Mouse (Mus musculus) forebrain, embryonic 11.5 days (tissue): ENCODE measurements around the gene Zfp618. TPM values are rescaled to one million over a fixed set of nuclear protein-coding genes. Genes with fewer than 3 reads are reported as not detected.

Experiments used
- ATAC-seq: fragments of 200-750 bp; cut with Nextera tagmentation; replicated peaks from 2 replicates; pipeline ENCODE4 v1.8.0; 2017; ENCODE audit warnings: moderate TSS enrichment; ENCODE audit not compliant: low FRiP score
- DNase-seq: peaks from one replicate; pipeline ENCODE4 v3.0.0-alpha.2; 2017; ENCODE audit warnings: low spot score
- H3K27ac ChIP-seq: fragments of 300-500 bp; sonication (generic); 2 replicates; pipeline ENCODE4 v1.5.1; 2014; ENCODE audit warnings: low read depth, low read length
- H3K27me3 ChIP-seq: fragments of 300-500 bp; sonication (generic); 2 replicates; pipeline ENCODE4 v1.6.1; 2014; ENCODE audit warnings: mild to moderate bottlenecking, low read length, mixed read lengths; ENCODE audit not compliant: control insufficient read depth, insufficient read depth
- H3K36me3 ChIP-seq: fragments of 300-500 bp; sonication (generic); 2 replicates; pipeline ENCODE4 v1.6.1; 2014; ENCODE audit warnings: mild to moderate bottlenecking, low read length, moderate library complexity, mixed read lengths; ENCODE audit not compliant: control insufficient read depth, insufficient read depth
- H3K4me1 ChIP-seq: fragments of 300-500 bp; sonication (generic); replicated peaks from 2 replicates; pipeline ENCODE4 v1.6.1; 2014; ENCODE audit warnings: low read length, mixed read lengths; ENCODE audit not compliant: control insufficient read depth, insufficient read depth
- H3K4me2 ChIP-seq: fragments of 300-500 bp; sonication (generic); 2 replicates; pipeline ENCODE4 v1.6.1; 2014; ENCODE audit warnings: low read depth, mild to moderate bottlenecking, low read length, moderate library complexity, mixed read lengths; ENCODE audit not compliant: severe bottlenecking
- H3K4me3 ChIP-seq: fragments of 300-500 bp; sonication (generic); 2 replicates; pipeline ENCODE4 v1.5.1; 2014; ENCODE audit warnings: low read depth, low read length
- H3K9ac ChIP-seq: fragments of 300-500 bp; sonication (generic); 2 replicates; pipeline ENCODE4 v1.6.1; 2014; ENCODE audit warnings: low read length
- H3K9me3 ChIP-seq: fragments of 300-500 bp; sonication (generic); 2 replicates; pipeline ENCODE4 v1.6.1; 2016; ENCODE audit warnings: low read length, mixed read lengths; ENCODE audit not compliant: control insufficient read depth
- WGBS: fragments of 180-500 bp; shearing (Covaris S2); extraction: QIAGEN DNeasy Blood & Tissue Kit; methylation state at CpG from one replicate; pipeline ENCODE4 v1.1.7; 2014; 5-methylcytosine and 5-hydroxymethylcytosine counted together
- polyA plus RNA-seq: library from polyadenylated mRNA; unstranded; fragments of >200 nt; fragmentation: Nextera tagmentation; extraction: Ambion mirVana; gene quantifications from 2 replicates; pipeline ENCODE4 v1.2.1, GENCODE M21; 2014

Gene Zfp618
- polyA plus RNA-seq, 1 experiment from 2014 or later, result 33.5 TPM

- Histone ChIP-seq H3K4me2 (no peak overlapping the region), H3K36me3 (no peaks in the 10 kb centered on the region), H3K9ac (no peak overlapping the region), H3K4me3 (no peak overlapping the region), H3K27me3 (no peaks in the 10 kb centered on the region), H3K27ac (no peak overlapping the region), H3K4me1 (no peaks in the 10 kb centered on the region), H3K9me3 (no peaks in the 10 kb centered on the region)
- no peak for DNase-seq
- no peak for ATAC-seq
- WGBS, result 82% methylated on average over 3 of the region's 3 CpGs
Observed at GRCm38 (mm10) chr4:63048606-63049005, 83.2 kb downstream of the Zfp618 start.

- Histone ChIP-seq H3K27me3 (no peaks in the 10 kb centered on the region), H3K36me3 (no peaks in the 10 kb centered on the region), H3K4me3 (no peak overlapping the region), H3K4me1 (no peaks in the 10 kb centered on the region), H3K9ac (no peak overlapping the region), H3K4me2 (no peak overlapping the region), H3K9me3 (no peaks in the 10 kb centered on the region), H3K27ac (no peak overlapping the region)
- DNase-seq (no peak), ATAC-seq (no peak)
Observed at GRCm38 (mm10) chr4:63049596-63050318, 84.4 kb downstream of the Zfp618 start.

- DNase-seq, result no peak
- no peaks in the 10 kb centered on the region for H3K9me3 ChIP-seq
- WGBS, result 81% methylated on average over 4 of the region's 4 CpGs
Observed at GRCm38 (mm10) chr4:63050319-63050676, 84.9 kb downstream of the Zfp618 start.

DNA sequence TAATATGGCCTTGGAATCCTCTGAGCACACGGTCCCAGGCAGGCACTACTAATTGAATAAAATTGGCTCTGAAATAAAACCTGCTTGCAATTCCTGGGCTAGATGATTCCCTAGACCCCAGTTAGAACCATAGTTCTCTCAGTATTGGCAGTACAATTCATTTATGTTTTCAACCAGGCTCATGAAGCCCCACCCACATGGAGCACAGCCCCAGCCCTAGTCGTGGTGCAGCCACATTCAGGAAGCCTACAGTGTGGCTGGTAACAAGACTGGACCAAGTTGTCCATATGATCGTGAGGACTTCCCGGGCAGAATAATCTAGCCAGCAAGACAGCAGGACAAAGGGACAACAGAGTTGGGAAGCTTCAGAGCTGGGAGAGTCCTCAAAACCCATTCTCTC, 85.6 kb downstream of the Zfp618 start:
- no peaks in the 10 kb centered on the region for H3K9me3 ChIP-seq
- H3K27ac ChIP-seq, result no peak overlapping the region
- ATAC-seq, result no peak
- no peaks in the 10 kb centered on the region for H3K4me1 ChIP-seq
- no peaks in the 10 kb centered on the region for H3K36me3 ChIP-seq
- H3K4me3 ChIP-seq, result no peak overlapping the region
- WGBS, result 85% methylated on average over 4 of the region's 4 CpGs
- DNase-seq, result no peak
- no peaks in the 10 kb centered on the region for H3K27me3 ChIP-seq
- H3K9ac ChIP-seq, result no peak overlapping the region
- H3K4me2 ChIP-seq, result no peak overlapping the region

More at GRCm38 (mm10) chr4:63050319-63050676, 84.9 kb downstream of the Zfp618 start:
- H3K4me1 ChIP-seq, result no peaks in the 10 kb centered on the region
- ATAC-seq, result no peak
- no peak overlapping the region for H3K4me3 ChIP-seq
- no peak overlapping the region for H3K9ac ChIP-seq
- no peak overlapping the region for H3K4me2 ChIP-seq
- no peak overlapping the region for H3K27ac ChIP-seq
- H3K36me3 ChIP-seq, result no peaks in the 10 kb centered on the region
- no peaks in the 10 kb centered on the region for H3K27me3 ChIP-seq

DNA sequence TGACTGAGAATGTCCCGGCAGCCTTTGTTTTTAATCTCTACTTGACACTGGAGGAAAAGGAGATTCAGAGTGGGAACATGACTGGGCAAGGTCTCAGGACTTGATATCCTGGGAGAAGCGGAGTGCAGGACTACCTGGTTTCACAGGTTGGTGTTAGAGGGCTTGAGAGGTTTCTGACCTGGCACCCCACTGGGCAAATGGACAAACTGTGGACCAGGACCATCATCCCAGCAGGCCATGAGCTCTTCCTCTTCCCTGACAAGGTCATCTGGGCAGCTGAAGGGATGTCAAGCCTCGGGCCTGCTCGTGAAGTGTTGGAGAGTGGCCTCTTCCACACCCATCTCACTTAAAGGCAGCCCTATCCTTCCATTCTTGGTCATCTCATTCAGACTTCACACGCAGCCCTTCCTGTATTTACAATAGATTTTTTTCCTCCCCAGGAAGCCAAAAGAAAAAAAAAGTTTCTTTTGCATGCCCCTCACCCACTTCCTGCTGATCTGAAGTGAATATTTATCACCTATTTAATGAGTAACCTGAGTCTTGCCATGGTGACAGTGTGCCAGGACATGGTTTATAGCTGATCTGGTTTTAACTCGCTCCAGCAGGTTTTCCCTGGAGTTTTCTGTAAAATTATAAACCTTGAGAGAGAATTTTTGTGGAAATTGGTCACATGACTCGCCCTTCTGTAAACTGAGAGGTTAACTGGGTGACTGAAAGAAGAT, 86.7 kb downstream of the Zfp618 start:
- 76% methylated on average over 7 of the region's 7 CpGs for WGBS
- Histone ChIP-seq H3K4me3 (no peak overlapping the region), H3K4me1 (peaks cover 6% of the 10 kb centered on the region; the same call in 1 of the 2 replicates), H3K4me2 (no peak overlapping the region), H3K27ac (no peak overlapping the region), H3K9me3 (no peaks in the 10 kb centered on the region), H3K36me3 (no peaks in the 10 kb centered on the region), H3K9ac (no peak overlapping the region), H3K27me3 (no peaks in the 10 kb centered on the region)
- DNase-seq (no peak), ATAC-seq (no peak)

DNA sequence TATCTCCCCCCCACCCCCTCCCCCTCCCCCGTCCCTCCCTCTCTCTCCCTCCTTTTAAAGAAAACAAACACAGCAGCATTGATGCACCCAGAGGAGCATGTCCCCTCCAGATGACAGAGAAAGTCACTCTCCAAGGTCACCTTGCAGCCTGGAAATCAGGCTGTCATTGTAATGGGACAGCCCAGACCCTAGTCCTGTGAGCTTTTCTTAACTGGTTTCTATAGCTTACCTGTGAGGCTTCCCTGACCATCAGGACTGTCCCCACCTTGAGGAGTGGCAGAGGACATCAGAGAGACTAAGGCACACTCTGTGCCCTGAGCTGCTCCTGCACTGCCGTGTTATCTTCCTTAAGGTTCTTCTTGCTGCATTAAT, 87.3 kb downstream of the Zfp618 start:
- H3K4me3 ChIP-seq, result no peak overlapping the region
- ATAC-seq (no peak), DNase-seq (no peak)
- no peaks in the 10 kb centered on the region for H3K36me3 ChIP-seq
- H3K9ac ChIP-seq, result no peak overlapping the region
- WGBS, result 63% methylated on average over 2 of the region's 2 CpGs
- H3K4me1 ChIP-seq, result peaks cover 6% of the 10 kb centered on the region; the same call in 1 of the 2 replicates
- no peaks in the 10 kb centered on the region for H3K27me3 ChIP-seq
- H3K4me2 ChIP-seq, result no peak overlapping the region
- no peak overlapping the region for H3K27ac ChIP-seq
- no peaks in the 10 kb centered on the region for H3K9me3 ChIP-seq

DNA sequence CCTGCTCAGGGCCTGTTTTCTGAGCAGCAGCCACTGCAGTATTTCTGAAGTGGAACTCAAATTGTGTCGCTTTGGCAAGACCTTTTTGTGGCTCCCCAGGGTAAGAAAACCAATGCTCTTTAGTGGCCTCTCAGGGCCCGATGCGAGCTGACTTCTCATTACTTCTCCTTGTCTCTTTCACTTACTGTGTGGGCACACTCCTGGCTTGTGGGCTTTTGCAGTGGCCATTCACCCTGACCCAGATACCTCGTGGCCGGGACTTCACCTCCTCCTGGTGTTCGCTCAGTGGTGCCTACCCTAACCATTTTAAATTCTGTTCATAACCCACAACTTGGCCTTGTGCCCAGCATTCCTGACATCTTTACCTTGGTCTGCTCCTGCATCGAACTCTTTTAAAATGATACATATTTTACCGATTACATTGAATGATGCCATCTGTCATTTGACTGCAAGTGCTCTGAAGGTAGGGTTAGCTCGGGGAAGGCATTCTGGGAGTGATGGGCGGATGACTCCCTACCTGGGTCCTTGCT, 89.9 kb downstream of the Zfp618 start:
- Histone ChIP-seq H3K4me2 (no peak overlapping the region), H3K4me3 (no peak overlapping the region), H3K9me3 (no peaks in the 10 kb centered on the region), H3K36me3 (no peaks in the 10 kb centered on the region), H3K27ac (no peak overlapping the region), H3K9ac (no peak overlapping the region), H3K27me3 (no peaks in the 10 kb centered on the region), H3K4me1 (peaks cover 6% of the 10 kb centered on the region; the same call in 1 of the 2 replicates)
- DNase-seq (no peak), ATAC-seq (no peak)
- 89% methylated on average over 10 of the region's 10 CpGs for WGBS

DNA sequence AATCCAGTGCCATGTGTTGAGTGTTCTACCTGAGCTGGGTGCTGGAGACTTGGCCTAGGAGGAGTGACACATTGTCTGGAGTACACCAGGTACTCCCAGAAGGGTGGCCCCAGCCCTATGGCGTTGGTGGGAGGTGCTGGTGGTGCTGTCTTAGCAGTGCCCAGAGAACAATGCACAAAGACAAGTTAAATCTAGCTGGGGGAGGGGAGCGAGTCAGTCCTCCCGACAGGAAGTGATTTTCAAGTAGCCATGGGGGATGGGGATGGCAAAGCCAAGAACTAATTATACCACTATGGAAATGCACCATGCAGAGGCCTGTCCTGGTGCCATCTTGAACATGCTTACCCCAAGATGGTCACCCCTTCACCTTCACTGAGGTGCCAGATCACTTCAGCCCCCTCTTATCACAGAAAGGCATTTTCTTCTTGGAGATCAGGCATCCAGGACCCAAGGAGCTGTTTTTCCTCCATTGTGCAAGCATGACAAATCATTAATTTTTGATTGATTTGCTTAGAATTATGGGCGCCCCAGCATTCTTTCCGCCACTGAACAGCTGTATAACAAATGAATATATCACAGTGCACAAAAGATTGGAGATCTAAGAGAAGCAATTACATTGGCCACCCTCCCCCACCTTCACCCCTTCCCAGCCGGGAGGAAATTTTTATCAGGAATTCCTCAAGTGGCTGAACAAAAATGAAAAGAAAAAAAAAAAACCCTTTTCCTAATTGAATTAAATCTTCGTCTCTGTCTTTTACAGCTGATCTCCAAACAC, 91.5 kb downstream of the Zfp618 start:
- no peak overlapping the region for H3K4me2 ChIP-seq
- H3K9ac ChIP-seq, result no peak overlapping the region
- ATAC-seq, result peak; percentile 55; the same call in 1 of the 2 replicates
- no peaks in the 10 kb centered on the region for H3K27me3 ChIP-seq
- no peaks in the 10 kb centered on the region for H3K9me3 ChIP-seq
- H3K4me3 ChIP-seq, result no peak overlapping the region
- H3K4me1 ChIP-seq, result peaks cover 6% of the 10 kb centered on the region; the same call in 1 of the 2 replicates
- 45% methylated on average over 7 of the region's 7 CpGs for WGBS
- H3K36me3 ChIP-seq, result no peaks in the 10 kb centered on the region
- H3K27ac ChIP-seq, result peak overlapping the region; percentile 31
- no peak for DNase-seq
